Mouse (Mus musculus) hindbrain, embryonic 13.5 days (tissue): ENCODE measurements around the gene Usp29. TPM values are rescaled to one million over a fixed set of nuclear protein-coding genes. Genes with fewer than 3 reads are reported as not detected.
"Not testable (repeated sequence)": the region's sequence is repeated elsewhere in the genome, so short reads cannot be mapped to it uniquely, and the experiment has no call there.

ENCODE experiments used
- ATAC-seq: fragments of 200-750 bp; cut with Nextera tagmentation; 2 replicates; pipeline ENCODE4 v1.8.0; 2017; ENCODE audit warnings: moderate TSS enrichment; ENCODE audit not compliant: low FRiP score
- H3K27ac ChIP-seq: fragments of 300-500 bp; sonication (generic); 2 replicates; pipeline ENCODE4 v1.5.1; 2015; ENCODE audit warnings: inconsistent platforms, mild to moderate bottlenecking, moderate library complexity
- H3K27me3 ChIP-seq: fragments of 300-500 bp; sonication (generic); 2 replicates; pipeline ENCODE4 v1.6.1; 2015; ENCODE audit warnings: mild to moderate bottlenecking, inconsistent platforms
- H3K36me3 ChIP-seq: fragments of 300-500 bp; sonication (generic); 2 replicates; pipeline ENCODE4 v1.6.1; 2015; ENCODE audit warnings: mild to moderate bottlenecking, inconsistent platforms
- H3K4me1 ChIP-seq: fragments of 300-500 bp; sonication (generic); replicated peaks from 2 replicates; pipeline ENCODE4 v1.6.1; 2015; ENCODE audit warnings: inconsistent platforms
- H3K4me2 ChIP-seq: fragments of 300-500 bp; sonication (generic); 2 replicates; pipeline ENCODE4 v1.6.1; 2015; ENCODE audit warnings: inconsistent platforms, mild to moderate bottlenecking, moderate library complexity
- H3K4me3 ChIP-seq: fragments of 300-500 bp; sonication (generic); 2 replicates; pipeline ENCODE4 v1.5.1; 2015; ENCODE audit warnings: mild to moderate bottlenecking, inconsistent platforms
- H3K9ac ChIP-seq: fragments of 300-500 bp; sonication (generic); 2 replicates; pipeline ENCODE4 v1.6.1; 2015; ENCODE audit warnings: mild to moderate bottlenecking, inconsistent platforms
- H3K9me3 ChIP-seq: fragments of 300-500 bp; sonication (generic); 2 replicates; pipeline ENCODE4 v1.6.1; 2016; ENCODE audit warnings: inconsistent platforms
- WGBS: fragments of 180-500 bp; shearing (Covaris S2); methylation state at CpG from one replicate; pipeline ENCODE4 v1.1.7; 2015; 5-methylcytosine and 5-hydroxymethylcytosine counted together
- polyA plus RNA-seq: library from polyadenylated mRNA; unstranded; fragments of >200 nt; fragmentation: Nextera tagmentation; extraction: Ambion mirVana; gene quantifications from 2 replicates; pipeline ENCODE4 v1.2.1, GENCODE M21; 2015

Gene Usp29
- polyA plus RNA-seq, 1 experiment from 2014 or later, result 28.7 TPM

DNA sequence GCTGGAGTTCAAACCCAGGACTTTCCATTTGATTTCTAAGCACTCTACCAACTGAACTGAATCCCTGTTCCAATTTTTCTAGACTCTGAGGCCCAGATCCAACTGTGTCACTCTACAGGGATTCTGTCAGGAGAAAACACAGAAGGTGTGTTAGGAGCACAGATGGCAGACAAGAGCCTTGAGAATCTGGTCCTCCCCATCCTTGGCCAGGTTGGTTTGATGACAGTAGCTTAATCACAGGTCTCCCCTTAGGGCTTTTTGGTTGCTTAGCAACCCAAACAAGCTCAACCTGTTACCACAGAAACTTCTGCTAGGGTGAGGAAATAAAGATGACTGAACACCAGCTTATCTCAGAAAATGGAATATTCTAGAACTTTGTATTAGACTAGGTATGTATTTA, 136.0 kb downstream of the Usp29 start:
- no peak for ATAC-seq

DNA sequence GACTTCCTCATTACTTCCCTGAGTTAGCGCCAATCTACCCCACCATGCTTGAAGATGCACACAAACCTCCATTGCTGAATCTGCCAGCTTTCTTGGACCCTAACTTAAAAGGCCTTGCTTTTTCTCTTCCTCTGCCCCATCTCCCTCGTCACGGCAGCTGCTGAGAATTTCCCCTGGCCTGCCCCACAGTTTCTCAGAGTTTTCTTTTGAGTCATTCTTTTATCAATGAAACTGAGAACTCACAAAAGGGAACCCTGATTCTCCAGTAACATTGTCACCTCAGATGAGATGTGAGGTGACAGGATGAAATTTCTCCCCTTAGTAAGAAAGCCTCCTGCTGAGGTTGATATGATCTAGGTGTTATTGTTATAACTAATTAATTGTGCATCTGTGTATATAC, 138.5 kb downstream of the Usp29 start:
- H3K27me3 ChIP-seq, result no peaks in the 10 kb centered on the region
- H3K4me2 ChIP-seq, result no peak overlapping the region
- H3K4me3 ChIP-seq, result no peak overlapping the region
- WGBS, result 63% methylated on average over 3 of the region's 3 CpGs
- peaks cover 8% of the 10 kb centered on the region for H3K4me1 ChIP-seq
- no peaks in the 10 kb centered on the region for H3K36me3 ChIP-seq
- ATAC-seq, result no peak
- H3K27ac ChIP-seq, result no peak overlapping the region; the same call in 1 of the 2 replicates
- H3K9me3 ChIP-seq, result no peaks in the 10 kb centered on the region
- H3K9ac ChIP-seq, result no peak overlapping the region

More for the DNA sequence above, 136.0 kb downstream of the Usp29 start:
- peaks cover 15% of the 10 kb centered on the region for H3K4me1 ChIP-seq
- H3K9ac ChIP-seq, result no peak overlapping the region
- no peaks in the 10 kb centered on the region for H3K9me3 ChIP-seq
- no peak overlapping the region for H3K4me2 ChIP-seq
- H3K36me3 ChIP-seq, result no peaks in the 10 kb centered on the region
- no peak overlapping the region for H3K27ac ChIP-seq
- no peak overlapping the region for H3K4me3 ChIP-seq
- H3K27me3 ChIP-seq, result no peaks in the 10 kb centered on the region

DNA sequence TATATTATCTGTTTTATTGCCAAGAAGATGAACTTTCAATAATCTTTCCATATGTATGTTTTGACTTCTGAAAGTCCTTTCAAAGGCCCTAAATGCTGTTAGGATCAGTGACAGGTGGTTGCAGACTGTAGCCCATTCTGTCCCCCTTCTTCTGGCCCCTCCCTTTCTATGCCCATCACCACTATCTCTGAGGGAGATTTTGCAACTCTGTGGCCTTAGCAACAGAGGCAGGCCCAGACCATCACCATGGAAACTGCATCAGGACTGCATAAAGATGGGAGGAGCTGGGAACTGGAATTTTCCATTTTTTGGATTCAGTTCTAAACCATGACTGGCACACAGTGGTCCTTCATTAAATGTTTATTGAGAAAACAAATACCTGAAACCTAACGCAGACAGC, 139.2 kb downstream of the Usp29 start:
- Histone ChIP-seq H3K9me3 (no peaks in the 10 kb centered on the region), H3K27ac (peak overlapping the region; percentile 20; the same call in 1 of the 2 replicates)
- ATAC-seq, result peak; percentile 69; the same call in 1 of the 2 replicates

DNA sequence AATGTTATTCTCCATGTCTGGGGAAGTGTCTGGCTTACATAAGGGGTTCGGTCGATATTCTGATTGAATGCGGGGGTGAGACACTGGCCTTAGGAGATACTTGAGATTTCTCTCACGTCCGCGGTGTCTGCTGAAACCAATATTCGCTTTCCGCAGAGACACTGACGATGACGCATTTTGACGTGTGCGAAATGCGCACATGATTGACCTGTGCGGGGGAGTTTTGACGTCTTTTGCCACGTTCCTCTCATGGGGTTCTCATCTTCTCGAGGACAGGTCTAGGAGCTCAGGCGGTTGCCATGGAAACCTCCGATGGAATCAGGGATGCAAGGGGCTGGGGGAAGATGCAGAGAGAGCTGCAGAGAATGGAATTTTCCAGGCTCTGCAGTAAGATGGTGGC, 144.1 kb downstream of the Usp29 start:
- ATAC-seq, result peak; percentile 83
- peak overlapping the region; percentile 25; the same call in 1 of the 2 replicates for H3K4me2 ChIP-seq
- H3K27ac ChIP-seq, result peak overlapping the region; percentile 81
- no peak overlapping the region for H3K9ac ChIP-seq
- WGBS, result 50% methylated on average over 19 of the region's 19 CpGs
- H3K9me3 ChIP-seq, result no peaks in the 10 kb centered on the region
- no peaks in the 10 kb centered on the region for H3K36me3 ChIP-seq
- no peak overlapping the region for H3K4me3 ChIP-seq
- peaks cover 15% of the 10 kb centered on the region for H3K4me1 ChIP-seq
- no peaks in the 10 kb centered on the region for H3K27me3 ChIP-seq

More for the DNA sequence above, 139.2 kb downstream of the Usp29 start:
- H3K4me3 ChIP-seq, result no peak overlapping the region
- H3K27me3 ChIP-seq, result no peaks in the 10 kb centered on the region
- 52% methylated on average over 1 of the region's 1 CpGs for WGBS
- no peaks in the 10 kb centered on the region for H3K36me3 ChIP-seq
- H3K4me2 ChIP-seq, result no peak overlapping the region
- H3K9ac ChIP-seq, result no peak overlapping the region
- H3K4me1 ChIP-seq, result peaks cover 11% of the 10 kb centered on the region

DNA sequence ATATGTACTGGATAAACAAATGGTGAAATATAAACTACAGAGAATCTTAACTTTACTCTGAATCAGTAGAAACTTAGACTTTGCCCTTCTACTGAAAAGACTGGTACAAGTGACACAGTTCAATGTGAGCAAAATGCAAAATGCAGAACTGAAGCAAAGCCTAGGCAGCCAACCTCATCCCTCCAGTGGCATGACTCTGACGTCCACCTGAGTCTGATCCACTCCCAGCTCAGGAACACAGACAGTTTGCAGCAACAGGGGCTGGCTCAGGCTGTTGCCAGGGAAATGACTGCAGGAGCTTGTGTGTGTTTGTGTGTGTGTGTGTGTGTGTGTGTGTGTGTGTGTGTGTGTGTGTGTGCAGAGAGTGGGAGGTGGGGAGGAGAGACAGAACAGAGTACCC, 147.8 kb downstream of the Usp29 start:
- Histone ChIP-seq H3K27me3 (no peaks in the 10 kb centered on the region), H3K4me2 (no peak overlapping the region), H3K36me3 (no peaks in the 10 kb centered on the region), H3K9ac (no peak overlapping the region), H3K4me1 (peaks cover 16% of the 10 kb centered on the region), H3K9me3 (no peaks in the 10 kb centered on the region), H3K4me3 (no peak overlapping the region), H3K27ac (no peak overlapping the region)
- WGBS, result 61% methylated on average over 1 of the region's 1 CpGs
- no peak for ATAC-seq

DNA sequence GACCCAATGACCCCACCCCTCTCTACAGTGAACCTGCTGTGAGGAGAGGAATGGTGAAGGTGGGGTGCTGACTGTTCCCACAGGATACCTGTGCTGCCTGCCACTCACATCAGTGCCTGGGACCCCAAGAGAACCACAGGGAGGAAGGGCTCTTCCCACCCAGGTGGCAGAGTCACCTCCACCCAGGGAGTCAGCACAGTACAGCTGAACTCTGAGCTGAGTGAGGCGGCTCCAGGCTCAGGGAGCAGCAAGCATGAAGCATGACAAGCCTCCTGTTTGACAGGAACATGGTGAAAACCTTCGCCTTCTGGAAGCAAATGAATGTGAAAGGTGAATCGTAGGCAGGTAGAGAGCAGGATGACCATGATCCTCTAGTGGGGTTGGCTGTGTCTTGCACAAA, 148.5 kb downstream of the Usp29 start:
- WGBS, result 86% methylated on average over 3 of the region's 3 CpGs

DNA sequence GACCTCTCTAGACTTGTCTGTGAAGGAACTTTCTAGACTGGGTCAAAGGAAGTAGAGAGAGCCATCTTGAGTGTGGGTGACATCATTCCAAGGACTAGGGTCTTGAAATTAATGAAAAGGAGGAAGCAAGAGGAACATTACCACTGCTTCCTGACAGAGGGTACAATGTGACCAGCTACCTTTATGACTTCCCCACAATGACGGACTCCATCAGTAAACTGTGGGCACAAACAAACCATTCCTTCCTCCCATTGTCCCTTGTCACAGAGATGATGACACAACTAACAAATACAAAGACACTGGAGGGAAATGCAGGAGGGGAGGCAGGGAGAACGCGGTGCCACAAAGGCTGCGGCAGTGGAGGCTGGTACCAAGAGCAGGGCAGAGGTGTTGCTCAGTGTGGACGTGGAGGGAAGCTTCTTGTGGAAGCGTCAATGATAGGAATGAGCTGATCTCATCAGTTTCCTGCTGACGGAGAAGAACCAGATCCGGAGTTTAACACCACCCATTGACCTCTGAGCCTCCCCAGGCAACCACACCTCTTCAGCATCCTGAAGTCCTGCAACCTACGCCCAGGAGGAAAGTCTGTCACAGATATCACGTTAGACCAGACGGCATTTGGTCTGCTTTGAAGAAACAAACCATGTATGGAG, 149.3 kb downstream of the Usp29 start:
- H3K9me3 ChIP-seq, result no peaks in the 10 kb centered on the region
- H3K27me3 ChIP-seq, result no peaks in the 10 kb centered on the region
- no peak overlapping the region for H3K4me2 ChIP-seq
- H3K4me1 ChIP-seq, result peaks cover 12% of the 10 kb centered on the region
- no peak overlapping the region for H3K9ac ChIP-seq
- H3K36me3 ChIP-seq, result no peaks in the 10 kb centered on the region
- no peak overlapping the region for H3K4me3 ChIP-seq
- WGBS, result 84% methylated on average over 11 of the region's 11 CpGs
- no peak for ATAC-seq
- no peak overlapping the region for H3K27ac ChIP-seq

More for the DNA sequence above, 148.5 kb downstream of the Usp29 start:
- not testable (repeated sequence) for H3K27ac ChIP-seq, H3K4me3 ChIP-seq, H3K27me3 ChIP-seq, H3K9me3 ChIP-seq, ATAC-seq, H3K4me2 ChIP-seq, H3K9ac ChIP-seq, H3K36me3 ChIP-seq
- peaks cover 16% of the 10 kb centered on the region for H3K4me1 ChIP-seq

DNA sequence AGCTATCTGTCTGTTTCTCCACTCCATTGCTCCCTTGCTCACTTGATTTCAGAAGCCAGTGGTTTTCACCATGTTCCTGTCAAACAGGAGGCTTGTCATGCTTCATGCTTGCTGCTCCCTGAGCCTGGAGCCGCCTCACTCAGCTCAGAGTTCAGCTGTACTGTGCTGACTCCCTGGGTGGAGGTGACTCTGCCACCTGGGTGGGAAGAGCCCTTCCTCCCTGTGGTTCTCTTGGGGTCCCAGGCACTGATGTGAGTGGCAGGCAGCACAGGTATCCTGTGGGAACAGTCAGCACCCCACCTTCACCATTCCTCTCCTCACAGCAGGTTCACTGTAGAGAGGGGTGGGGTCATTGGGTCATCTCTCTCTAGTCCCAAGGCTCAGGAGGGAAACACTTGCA, 150.5 kb downstream of the Usp29 start:
- H3K36me3 ChIP-seq, H3K9me3 ChIP-seq, H3K27ac ChIP-seq, H3K27me3 ChIP-seq, H3K4me1 ChIP-seq, H3K4me3 ChIP-seq, H3K4me2 ChIP-seq, H3K9ac ChIP-seq: not testable (repeated sequence)
- ATAC-seq, result peak; percentile 26; the same call in 1 of the 2 replicates
- WGBS, result 43% methylated on average over 1 of the region's 1 CpGs

DNA sequence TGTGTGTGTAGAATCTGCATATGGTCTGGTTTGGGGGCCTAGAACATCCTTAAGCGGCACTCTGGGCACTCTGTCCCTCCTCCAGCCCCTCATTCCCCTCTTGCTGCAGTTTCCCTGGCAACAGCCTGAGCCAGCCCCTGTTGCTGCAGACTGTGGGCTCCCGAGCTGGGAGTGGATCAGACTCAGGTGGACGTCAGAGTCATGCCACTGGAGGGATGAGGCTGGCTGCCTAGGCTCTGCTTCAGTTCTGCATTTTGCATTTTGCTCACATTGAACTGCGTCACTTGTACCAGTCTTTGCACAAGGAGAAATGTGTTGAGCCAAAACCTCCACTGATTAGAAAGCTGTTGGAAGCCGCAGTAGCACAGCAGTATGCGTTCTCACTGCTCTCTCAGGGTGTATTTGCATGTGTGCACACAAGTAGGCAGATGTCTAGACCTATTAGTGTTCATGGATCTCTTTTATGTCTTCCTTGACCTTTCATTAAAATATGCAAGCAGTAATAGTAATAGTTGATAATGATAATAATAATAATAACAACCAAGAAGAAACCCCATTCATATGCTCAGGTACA, 151.2 kb downstream of the Usp29 start:
- peaks cover 7% of the 10 kb centered on the region for H3K4me1 ChIP-seq
- H3K4me3 ChIP-seq, result no peak overlapping the region
- no peaks in the 10 kb centered on the region for H3K36me3 ChIP-seq
- H3K9me3 ChIP-seq, result no peaks in the 10 kb centered on the region
- no peaks in the 10 kb centered on the region for H3K27me3 ChIP-seq
- peak overlapping the region; percentile 68; the same call in 1 of the 2 replicates for H3K27ac ChIP-seq
- 33% methylated on average over 6 of the region's 6 CpGs for WGBS
- ATAC-seq, result peak; percentile 77
- no peak overlapping the region for H3K4me2 ChIP-seq
- no peak overlapping the region for H3K9ac ChIP-seq

DNA sequence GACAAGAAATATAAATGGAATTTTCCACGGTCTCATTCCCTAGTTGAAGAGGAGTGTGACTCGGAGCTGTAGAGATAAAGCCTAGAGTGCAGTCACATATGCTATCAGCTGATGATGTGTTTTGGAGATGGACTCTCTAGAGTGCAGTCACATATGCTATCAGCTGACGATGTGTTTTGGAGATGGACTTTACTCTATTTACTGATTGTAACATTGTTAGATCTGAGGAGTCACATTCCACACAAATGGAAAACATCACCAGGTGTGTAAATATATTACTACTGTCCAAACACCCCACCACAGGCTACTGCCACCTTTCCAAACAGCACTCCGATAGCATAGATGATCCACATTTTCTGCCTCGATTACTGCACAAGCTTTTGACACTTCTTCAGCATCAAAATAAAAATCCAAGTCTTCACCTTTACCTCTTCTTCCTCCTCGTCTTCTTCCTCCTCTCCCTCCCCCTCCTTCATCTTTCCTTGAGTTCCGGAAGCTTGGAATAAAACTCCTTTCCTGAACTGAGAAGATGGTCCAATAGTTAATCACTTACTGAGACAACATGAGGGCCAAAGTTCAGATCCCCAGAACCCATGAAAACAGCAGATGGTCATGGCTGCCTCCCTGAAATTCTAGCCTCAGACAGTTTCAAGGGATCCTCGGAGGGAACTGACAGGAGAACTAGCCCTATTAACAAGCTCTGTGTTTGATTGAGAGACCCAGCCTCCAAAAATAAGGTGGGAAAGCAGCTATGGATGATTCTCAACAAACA, 153.2 kb downstream of the Usp29 start:
- Histone ChIP-seq H3K27ac (no peak overlapping the region), H3K9me3 (no peaks in the 10 kb centered on the region), H3K27me3 (no peaks in the 10 kb centered on the region), H3K4me2 (no peak overlapping the region), H3K4me3 (no peak overlapping the region), H3K9ac (no peak overlapping the region), H3K4me1 (peaks cover 7% of the 10 kb centered on the region), H3K36me3 (no peaks in the 10 kb centered on the region)
- WGBS, result 89% methylated on average over 8 of the region's 8 CpGs
- no peak for ATAC-seq

DNA sequence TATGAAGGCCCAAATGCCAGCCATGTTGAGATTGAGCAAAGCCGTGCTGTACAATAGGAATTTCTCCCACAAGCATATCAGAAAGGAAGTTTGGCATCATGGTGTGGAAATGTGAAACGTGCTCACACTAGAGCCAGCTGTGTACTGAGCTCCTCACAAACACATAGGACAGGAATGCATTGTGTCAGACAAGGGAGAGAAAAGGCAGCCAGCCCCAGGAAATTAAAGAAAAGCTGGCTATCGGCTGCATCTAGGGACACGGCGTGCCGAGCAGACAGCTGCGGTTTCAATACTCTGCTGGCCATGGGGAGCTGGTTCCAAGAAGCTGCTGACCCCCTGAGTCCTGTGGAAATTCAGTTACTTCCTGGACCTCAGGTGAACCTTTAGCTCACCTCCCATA, 155.0 kb downstream of the Usp29 start:
- 93% methylated on average over 7 of the region's 7 CpGs for WGBS
- H3K9me3 ChIP-seq, result no peaks in the 10 kb centered on the region
- no peak overlapping the region for H3K9ac ChIP-seq

DNA sequence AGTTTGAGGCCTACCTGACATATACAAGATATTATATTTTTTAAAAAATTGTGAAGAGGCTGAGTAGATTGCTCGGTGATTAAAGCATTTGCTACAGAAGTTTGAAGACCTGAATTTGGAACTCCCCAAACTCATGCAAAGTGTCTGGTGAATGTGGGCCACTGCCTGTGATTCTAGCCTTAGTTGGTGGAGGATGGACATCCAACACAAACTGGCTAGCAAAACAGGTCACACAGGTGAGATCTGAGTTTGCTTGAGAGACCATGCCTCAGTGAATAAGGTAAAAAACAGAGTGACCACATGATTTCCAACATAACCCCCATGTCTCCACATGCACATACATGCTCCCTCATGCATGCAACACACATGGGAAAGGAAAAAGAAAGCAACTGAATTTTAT, 156.5 kb downstream of the Usp29 start:
- no peaks in the 10 kb centered on the region for H3K36me3 ChIP-seq
- H3K9ac ChIP-seq, result no peak overlapping the region
- no peak overlapping the region for H3K4me2 ChIP-seq
- no peak overlapping the region for H3K27ac ChIP-seq
- H3K27me3 ChIP-seq, result no peaks in the 10 kb centered on the region
- WGBS, result 100% methylated on average over 1 of the region's 1 CpGs
- H3K4me1 ChIP-seq, result peaks cover 9% of the 10 kb centered on the region
- no peak for ATAC-seq
- H3K9me3 ChIP-seq, result no peaks in the 10 kb centered on the region
- H3K4me3 ChIP-seq, result no peak overlapping the region

More for the DNA sequence above, 155.0 kb downstream of the Usp29 start:
- ATAC-seq, result no peak
- Histone ChIP-seq H3K4me1 (peaks cover 7% of the 10 kb centered on the region), H3K4me2 (no peak overlapping the region), H3K27ac (no peak overlapping the region), H3K36me3 (no peaks in the 10 kb centered on the region), H3K27me3 (no peaks in the 10 kb centered on the region), H3K4me3 (no peak overlapping the region)
